Mouse (Mus musculus) limb, embryonic 11.5 days (tissue): Measurements from ENCODE around the gene Fam20b. TPM values are rescaled to one million over a fixed set of nuclear protein-coding genes. Genes with fewer than 3 reads are reported as not detected.

Experiments
- ATAC-seq: fragments of 200-750 bp; cut with Nextera tagmentation; 2 replicates; pipeline ENCODE4 v1.8.0; 2017; ENCODE audit warnings: low read depth; ENCODE audit not compliant: insufficient number of reproducible peaks, low FRiP score, low TSS enrichment
- DNase-seq: peaks from one replicate; pipeline ENCODE4 v3.0.0-alpha.2; 2015; ENCODE audit warnings: low spot score
- H3K27ac ChIP-seq: fragments of 300-500 bp; sonication (generic); replicated peaks from 2 replicates; pipeline ENCODE4 v1.5.1; 2014; ENCODE audit warnings: low read depth, mild to moderate bottlenecking, low read length
- H3K27me3 ChIP-seq: fragments of 300-500 bp; sonication (generic); 2 replicates; pipeline ENCODE4 v1.6.1; 2014; ENCODE audit warnings: mild to moderate bottlenecking, low read length, mixed read lengths; ENCODE audit not compliant: control insufficient read depth, insufficient read depth
- H3K36me3 ChIP-seq: fragments of 300-500 bp; sonication (generic); 2 replicates; pipeline ENCODE4 v1.6.1; 2014; ENCODE audit warnings: mild to moderate bottlenecking, low read length, moderate library complexity, mixed read lengths; ENCODE audit not compliant: control insufficient read depth, insufficient read depth
- H3K4me1 ChIP-seq: fragments of 300-500 bp; sonication (generic); 2 replicates; pipeline ENCODE4 v1.6.1; 2014; ENCODE audit warnings: low read length, mixed read lengths; ENCODE audit not compliant: control insufficient read depth, insufficient read depth
- H3K4me2 ChIP-seq: fragments of 300-500 bp; sonication (generic); 2 replicates; pipeline ENCODE4 v1.6.1; 2014; ENCODE audit warnings: low read depth, mild to moderate bottlenecking, moderate library complexity; ENCODE audit not compliant: severe bottlenecking
- H3K4me3 ChIP-seq: fragments of 300-500 bp; sonication (generic); 2 replicates; pipeline ENCODE4 v1.5.1; 2014; ENCODE audit warnings: low read depth, low read length
- H3K9ac ChIP-seq: fragments of 300-500 bp; sonication (generic); 2 replicates; pipeline ENCODE4 v1.6.1; 2014; ENCODE audit warnings: mild to moderate bottlenecking, low read length
- H3K9me3 ChIP-seq: fragments of 300-500 bp; sonication (generic); 2 replicates; pipeline ENCODE4 v1.6.1; 2016; ENCODE audit warnings: low read length; ENCODE audit not compliant: control insufficient read depth
- WGBS: fragments of 180-500 bp; shearing (Covaris S2); extraction: QIAGEN DNeasy Blood & Tissue Kit; methylation state at CpG from one replicate; pipeline ENCODE4 v1.1.7; 2014; 5-methylcytosine and 5-hydroxymethylcytosine counted together
- polyA plus RNA-seq: library from polyadenylated mRNA; unstranded; fragments of >200 nt; fragmentation: Nextera tagmentation; extraction: Ambion mirVana; gene quantifications from 2 replicates; pipeline ENCODE4 v1.2.1, GENCODE M21; 2014

Fam20b gene
- polyA plus RNA-seq, 1 experiment from 2014 or later = 21.3 TPM

DNA sequence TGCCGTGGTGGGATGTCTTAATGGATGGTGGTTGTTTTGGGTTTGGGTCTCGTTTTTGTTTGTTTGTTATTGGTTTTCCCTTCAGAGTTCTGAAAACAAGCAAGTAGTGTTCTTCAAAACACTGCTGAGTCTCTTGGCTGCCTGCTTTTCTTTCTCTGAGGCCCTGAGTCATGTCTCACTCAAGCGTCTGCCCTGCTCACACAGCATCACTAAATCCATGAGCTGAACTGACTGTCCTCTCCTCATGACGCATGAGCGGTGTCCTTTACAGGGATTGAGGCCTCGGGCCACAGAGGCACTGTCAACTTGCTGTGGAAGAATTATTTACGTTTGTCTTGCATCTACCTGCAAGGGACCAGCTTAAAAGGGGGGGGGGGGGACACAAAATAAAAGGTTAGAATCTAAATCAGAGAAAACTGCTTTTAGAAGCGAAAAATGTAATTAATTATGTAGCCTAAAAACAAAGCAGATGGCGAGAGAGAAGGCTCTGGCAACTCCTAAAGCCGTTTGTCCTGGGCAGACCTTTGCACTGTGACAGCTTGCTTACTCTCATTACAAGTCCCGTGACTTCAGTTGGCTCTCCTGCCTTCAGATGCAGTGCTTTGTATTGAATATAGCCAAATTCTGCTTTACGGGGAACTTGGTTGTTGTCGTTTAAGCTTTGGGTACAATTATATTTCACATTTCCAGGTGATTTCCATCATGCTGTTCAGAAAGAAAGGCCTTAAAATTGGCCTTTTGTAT, 73.9 kb downstream of the Fam20b start:
- Histone ChIP-seq H3K4me2 (no peak overlapping the region), H3K4me1 (peaks cover 7% of the 10 kb centered on the region; the same call in 1 of the 2 replicates), H3K4me3 (no peak overlapping the region), H3K9ac (no peak overlapping the region), H3K27ac (no peak overlapping the region), H3K27me3 (no peaks in the 10 kb centered on the region), H3K36me3 (peaks cover 10% of the 10 kb centered on the region; the same call in 1 of the 2 replicates), H3K9me3 (no peaks in the 10 kb centered on the region)
- no peak for DNase-seq
- no peak for ATAC-seq
- 59% methylated on average over 13 of the region's 13 CpGs for WGBS

DNA sequence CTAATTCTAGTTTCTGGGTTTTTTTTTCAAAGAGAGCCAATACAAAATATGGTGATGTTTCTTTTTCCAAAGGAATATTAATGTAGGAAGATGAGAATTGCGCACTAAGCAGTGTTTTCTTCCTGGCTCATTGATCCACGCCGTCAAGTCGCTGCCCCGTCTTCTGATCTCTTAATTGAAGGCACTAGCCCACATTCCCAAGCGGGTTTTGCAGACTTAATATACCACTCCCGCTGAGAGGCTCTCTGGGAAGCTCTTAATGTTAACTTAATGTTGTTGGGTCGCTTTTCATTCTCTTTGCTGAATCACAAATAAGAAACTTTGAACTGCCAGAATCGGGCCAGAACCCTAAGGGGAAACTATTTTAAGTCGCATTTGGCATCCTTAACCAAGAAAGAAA, 74.8 kb downstream of the Fam20b start:
- H3K9ac ChIP-seq = no peak overlapping the region
- peaks cover 7% of the 10 kb centered on the region; the same call in 1 of the 2 replicates for H3K4me1 ChIP-seq
- WGBS = 49% methylated on average over 10 of the region's 10 CpGs
- no peak overlapping the region for H3K4me2 ChIP-seq
- DNase-seq (no peak), ATAC-seq (no peak)
- no peak overlapping the region for H3K27ac ChIP-seq
- H3K27me3 ChIP-seq = no peaks in the 10 kb centered on the region
- H3K4me3 ChIP-seq = no peak overlapping the region
- peaks cover 10% of the 10 kb centered on the region; the same call in 1 of the 2 replicates for H3K36me3 ChIP-seq
- no peaks in the 10 kb centered on the region for H3K9me3 ChIP-seq

DNA sequence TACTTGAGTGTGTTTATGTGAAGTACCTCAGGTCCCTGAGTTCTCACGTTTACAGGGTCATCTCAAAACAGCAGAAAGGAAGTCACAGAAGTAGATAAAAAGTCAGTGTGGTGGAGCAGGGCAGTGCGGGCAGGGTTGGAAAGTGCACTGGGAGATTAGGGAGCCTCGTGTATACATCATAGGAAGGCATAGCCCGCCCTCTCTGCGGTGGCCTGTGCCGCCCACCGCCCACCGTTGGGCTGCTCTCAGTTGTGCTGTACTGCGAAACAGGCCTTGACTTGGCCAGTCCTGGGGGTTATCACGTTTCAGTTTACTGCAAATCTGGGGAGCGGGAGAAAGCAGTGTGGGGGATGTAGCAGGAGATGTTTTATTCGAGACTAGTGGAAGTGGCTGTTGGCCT, 76.1 kb downstream of the Fam20b start:
- no peak overlapping the region for H3K9ac ChIP-seq
- ATAC-seq = no peak
- no peaks in the 10 kb centered on the region for H3K27me3 ChIP-seq
- no peak overlapping the region for H3K27ac ChIP-seq
- H3K4me3 ChIP-seq = no peak overlapping the region
- DNase-seq = no peak
- H3K4me2 ChIP-seq = no peak overlapping the region
- no peaks in the 10 kb centered on the region for H3K9me3 ChIP-seq
- H3K36me3 ChIP-seq = peaks cover 10% of the 10 kb centered on the region; the same call in 1 of the 2 replicates
- WGBS = 66% methylated on average over 12 of the region's 12 CpGs
- peaks cover 7% of the 10 kb centered on the region; the same call in 1 of the 2 replicates for H3K4me1 ChIP-seq

DNA sequence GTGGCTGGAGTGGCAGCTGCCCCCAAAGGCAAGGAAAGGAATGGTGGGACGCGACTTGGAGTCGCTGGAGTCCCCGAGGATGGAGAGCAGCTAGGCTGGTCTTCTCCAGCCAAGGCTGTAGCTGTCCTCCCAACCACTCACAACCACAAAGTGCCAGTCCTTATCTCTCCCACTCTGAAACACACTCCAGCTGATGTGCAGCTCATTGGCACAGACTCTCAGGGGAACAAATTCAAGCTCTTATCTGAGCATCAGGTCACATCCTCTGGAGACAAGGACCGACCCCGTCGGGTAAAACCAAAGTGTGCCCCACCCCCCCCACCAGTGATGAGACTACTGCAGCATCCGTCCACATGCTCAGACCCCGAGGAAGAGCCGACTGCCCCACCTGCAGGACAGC, 77.1 kb downstream of the Fam20b start:
- DNase-seq = no peak
- H3K4me1 ChIP-seq = peaks cover 7% of the 10 kb centered on the region; the same call in 1 of the 2 replicates
- peaks cover 10% of the 10 kb centered on the region; the same call in 1 of the 2 replicates for H3K36me3 ChIP-seq
- H3K9me3 ChIP-seq = no peaks in the 10 kb centered on the region
- no peak overlapping the region for H3K4me3 ChIP-seq
- WGBS = 95% methylated on average over 10 of the region's 10 CpGs
- no peak overlapping the region for H3K9ac ChIP-seq
- H3K27ac ChIP-seq = no peak overlapping the region
- H3K27me3 ChIP-seq = no peaks in the 10 kb centered on the region
- no peak overlapping the region for H3K4me2 ChIP-seq
- ATAC-seq = no peak

DNA sequence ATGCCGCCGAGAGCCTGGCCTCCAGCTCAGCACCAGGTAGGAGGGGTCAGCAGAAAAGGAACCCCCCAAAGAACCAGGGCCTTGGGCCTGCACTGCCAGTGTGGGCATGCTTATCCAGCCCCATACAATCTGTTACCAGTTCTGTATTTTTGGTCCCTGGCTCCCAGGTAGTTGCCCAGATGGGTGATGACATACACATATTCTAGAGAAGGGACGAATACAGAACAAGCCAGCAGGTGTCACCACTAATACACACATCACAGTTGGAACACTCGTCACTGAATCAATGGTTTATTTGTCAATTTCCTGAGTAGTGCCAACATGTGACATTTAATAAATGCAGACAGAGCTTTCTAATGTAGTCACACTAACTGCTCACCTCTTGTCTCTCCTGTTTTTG, 78.3 kb downstream of the Fam20b start:
- DNase-seq (no peak), ATAC-seq (no peak)
- H3K4me1 ChIP-seq = peaks cover 7% of the 10 kb centered on the region; the same call in 1 of the 2 replicates
- H3K27me3 ChIP-seq = no peaks in the 10 kb centered on the region
- no peak overlapping the region for H3K27ac ChIP-seq
- no peak overlapping the region for H3K9ac ChIP-seq
- no peak overlapping the region for H3K4me3 ChIP-seq
- WGBS = 79% methylated on average over 4 of the region's 4 CpGs
- H3K36me3 ChIP-seq = peaks cover 10% of the 10 kb centered on the region; the same call in 1 of the 2 replicates
- H3K4me2 ChIP-seq = no peak overlapping the region
- no peaks in the 10 kb centered on the region for H3K9me3 ChIP-seq

DNA sequence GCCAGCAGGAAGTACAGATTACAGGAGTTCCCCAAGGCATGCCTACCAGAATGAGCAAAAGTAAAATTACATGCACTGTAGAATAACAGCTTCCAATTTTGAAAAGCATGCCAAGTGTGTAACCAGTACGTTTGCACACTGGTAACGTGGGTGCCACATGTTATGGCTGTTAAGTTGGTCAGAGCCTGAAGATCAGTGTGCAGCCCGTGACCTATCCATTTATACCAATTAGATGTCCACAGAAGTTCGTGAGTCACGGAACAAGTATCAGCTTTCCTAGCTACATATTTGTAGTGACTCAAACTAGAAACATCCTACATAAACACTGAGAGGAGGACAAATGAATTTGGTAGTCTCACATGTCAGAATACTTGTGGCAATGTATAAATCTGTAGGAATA, 79.4 kb downstream of the Fam20b start:
- Histone ChIP-seq H3K9me3 (no peaks in the 10 kb centered on the region), H3K4me2 (no peak overlapping the region), H3K36me3 (peaks cover 13% of the 10 kb centered on the region; the same call in 1 of the 2 replicates), H3K27me3 (no peaks in the 10 kb centered on the region), H3K27ac (no peak overlapping the region), H3K4me1 (peaks cover 5% of the 10 kb centered on the region; the same call in 1 of the 2 replicates), H3K9ac (no peak overlapping the region), H3K4me3 (no peak overlapping the region)
- DNase-seq (no peak), ATAC-seq (no peak)
- 89% methylated on average over 5 of the region's 5 CpGs for WGBS

DNA sequence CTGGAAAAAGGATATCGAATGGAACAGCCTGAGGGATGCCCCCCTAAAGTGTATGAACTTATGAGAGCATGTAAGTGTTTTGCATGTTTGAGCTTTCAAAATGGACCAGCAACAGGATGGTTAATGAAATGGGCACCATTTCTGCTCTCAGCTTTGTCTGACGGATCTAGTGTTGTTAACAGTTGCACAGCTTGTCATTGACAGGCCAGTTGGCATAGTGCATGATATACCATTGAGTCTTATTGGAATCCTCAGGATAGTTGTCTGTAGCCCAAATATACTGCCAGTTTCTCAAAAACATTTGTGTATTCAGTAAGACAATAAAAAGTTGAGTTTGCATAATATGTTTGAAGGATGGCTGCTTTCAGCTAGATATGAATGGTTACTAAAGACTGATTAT, 83.7 kb downstream of the Fam20b start:
- no peak overlapping the region for H3K9ac ChIP-seq

DNA sequence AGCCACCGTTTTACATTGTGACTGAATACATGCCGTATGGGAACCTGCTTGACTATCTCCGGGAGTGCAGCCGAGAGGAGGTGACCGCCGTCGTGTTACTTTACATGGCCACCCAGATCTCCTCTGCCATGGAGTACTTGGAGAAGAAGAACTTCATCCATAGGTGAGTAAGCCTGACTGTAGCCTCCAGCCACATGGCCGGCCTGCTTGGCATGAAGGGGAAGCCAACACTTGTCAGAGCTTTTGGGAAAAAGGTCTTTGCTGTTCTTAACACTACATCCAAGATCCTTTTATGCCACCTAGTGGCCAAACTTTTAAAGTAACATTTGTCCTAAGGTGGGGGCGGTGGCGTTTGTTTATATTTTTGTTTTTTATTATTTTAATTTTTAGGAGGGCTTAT, 85.8 kb downstream of the Fam20b start:
- Histone ChIP-seq H3K4me2 (no peak overlapping the region), H3K27me3 (no peaks in the 10 kb centered on the region), H3K4me1 (no peaks in the 10 kb centered on the region), H3K9me3 (no peaks in the 10 kb centered on the region), H3K9ac (no peak overlapping the region), H3K36me3 (peaks cover 13% of the 10 kb centered on the region; the same call in 1 of the 2 replicates), H3K27ac (no peak overlapping the region), H3K4me3 (no peak overlapping the region)
- no peak for ATAC-seq
- WGBS = 82% methylated on average over 10 of the region's 10 CpGs
- DNase-seq = no peak

More for the DNA sequence above, 83.7 kb downstream of the Fam20b start:
- Histone ChIP-seq H3K4me3 (no peak overlapping the region), H3K27ac (no peak overlapping the region), H3K9me3 (no peaks in the 10 kb centered on the region), H3K4me1 (no peaks in the 10 kb centered on the region), H3K4me2 (no peak overlapping the region), H3K36me3 (peaks cover 7% of the 10 kb centered on the region; the same call in 1 of the 2 replicates), H3K27me3 (no peaks in the 10 kb centered on the region)
- WGBS = 90% methylated on average over 2 of the region's 2 CpGs
- ATAC-seq (no peak), DNase-seq (no peak)
